Mouse (Mus musculus) embryonic facial prominence, embryonic 10.5 days (tissue): Measurements from ENCODE around the gene Itih1. TPM values are rescaled to one million over a fixed set of nuclear protein-coding genes. Genes with fewer than 3 reads are reported as not detected.
A peak's percentile ranks its signal among the peaks of the same experiment; 100 is the strongest.

ENCODE experiments used
- DNase-seq: peaks from one replicate; pipeline ENCODE4 v3.0.0-alpha.2; 2017; ENCODE audit warnings: low spot score
- H3K27ac ChIP-seq: fragments of 300-500 bp; sonication (generic); replicated peaks from 2 replicates; pipeline ENCODE4 v1.5.1; 2016; ENCODE audit warnings: mild to moderate bottlenecking
- H3K27me3 ChIP-seq: fragments of 300-500 bp; sonication (generic); replicated peaks from 2 replicates; pipeline ENCODE4 v1.6.1; 2016; ENCODE audit warnings: low read depth, mild to moderate bottlenecking; ENCODE audit not compliant: poor library complexity, severe bottlenecking
- H3K36me3 ChIP-seq: fragments of 300-500 bp; sonication (generic); replicated peaks from 2 replicates; pipeline ENCODE4 v1.6.1; 2016; ENCODE audit warnings: mild to moderate bottlenecking, moderate library complexity
- H3K4me1 ChIP-seq: fragments of 300-500 bp; sonication (generic); 2 replicates; pipeline ENCODE4 v1.6.1; 2016
- H3K4me3 ChIP-seq: fragments of 300-500 bp; sonication (generic); 2 replicates; pipeline ENCODE4 v1.5.1; 2016; ENCODE audit warnings: mild to moderate bottlenecking, moderate library complexity
- H3K9me3 ChIP-seq: fragments of 300-500 bp; sonication (generic); 2 replicates; pipeline ENCODE4 v1.6.1; 2016; ENCODE audit warnings: mild to moderate bottlenecking
- WGBS: fragments of 180-500 bp; shearing (Covaris S2); methylation state at CpG from one replicate; pipeline ENCODE4 v1.1.7; 2016; 5-methylcytosine and 5-hydroxymethylcytosine counted together
- polyA plus RNA-seq: library from polyadenylated mRNA; unstranded; fragments of >200 nt; fragmentation: Nextera tagmentation; extraction: Ambion mirVana; gene quantifications from 2 replicates; pipeline ENCODE4 v1.2.1, GENCODE M21; 2016

Gene Itih1
- not detected in 2 replicates for polyA plus RNA-seq

DNA sequence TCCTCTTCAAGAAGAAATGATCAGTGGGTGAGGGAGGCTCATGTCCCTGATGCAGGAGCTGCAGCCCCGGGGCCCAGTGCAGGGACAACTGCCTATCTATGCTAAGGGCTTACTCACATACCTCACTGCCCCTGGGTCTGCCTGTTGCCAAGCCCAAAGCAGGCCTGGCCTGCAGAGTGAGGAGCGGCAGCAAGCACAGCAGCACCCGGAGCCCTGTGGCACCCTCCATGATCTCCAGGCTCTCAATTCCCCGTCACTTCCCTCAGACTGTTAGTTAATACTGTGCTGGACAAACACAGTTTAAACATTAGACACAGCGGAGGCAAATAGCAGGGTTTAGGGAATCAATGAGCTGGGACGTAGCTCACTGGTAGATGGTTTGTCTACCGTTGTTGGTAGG is at the start of gene Itih1:
Gene Itih1, minus strand, starts transcription at position 252 of the 400 bp plus-strand sequence.
- no peaks in the 10 kb centered on the region for H3K27me3 ChIP-seq
- WGBS: 87% methylated on average over 7 of the region's 7 CpGs
- H3K4me3 ChIP-seq: no peak within 1 kb of the TSS
- H3K27ac ChIP-seq: no peak within 1 kb of the TSS
- no peaks in the 10 kb centered on the region for H3K4me1 ChIP-seq
- DNase-seq: no peak
- H3K36me3 ChIP-seq: no peaks in the 10 kb centered on the region
- no peaks in the 10 kb centered on the region for H3K9me3 ChIP-seq

DNA sequence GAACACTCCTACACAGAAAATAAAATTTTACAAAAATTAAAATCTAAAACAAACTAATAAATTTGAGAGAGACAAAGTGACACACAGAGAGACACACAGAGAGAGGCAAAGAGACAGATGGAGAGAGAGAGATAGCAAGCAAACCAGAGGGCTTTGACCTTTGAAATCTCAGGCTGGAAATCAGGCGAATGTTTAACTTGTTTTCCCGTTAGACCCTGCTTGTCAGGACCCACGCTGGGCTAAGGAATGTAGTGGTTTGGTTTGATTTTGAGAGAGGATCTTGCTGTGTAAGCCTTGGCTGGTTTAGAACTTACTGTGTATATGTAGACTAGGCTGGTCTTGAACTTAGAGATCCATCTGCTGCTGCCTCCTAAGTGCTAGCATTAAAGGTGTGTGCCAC is 33.1 kb upstream of the Itih1 start:
- Histone ChIP-seq H3K9me3 (no peaks in the 10 kb centered on the region), H3K4me3 (no peak overlapping the region), H3K27me3 (no peaks in the 10 kb centered on the region), H3K4me1 (no peaks in the 10 kb centered on the region), H3K27ac (no peak overlapping the region), H3K36me3 (peaks cover 57% of the 10 kb centered on the region)
- 86% methylated on average over 3 of the region's 3 CpGs for WGBS
- DNase-seq: no peak

DNA sequence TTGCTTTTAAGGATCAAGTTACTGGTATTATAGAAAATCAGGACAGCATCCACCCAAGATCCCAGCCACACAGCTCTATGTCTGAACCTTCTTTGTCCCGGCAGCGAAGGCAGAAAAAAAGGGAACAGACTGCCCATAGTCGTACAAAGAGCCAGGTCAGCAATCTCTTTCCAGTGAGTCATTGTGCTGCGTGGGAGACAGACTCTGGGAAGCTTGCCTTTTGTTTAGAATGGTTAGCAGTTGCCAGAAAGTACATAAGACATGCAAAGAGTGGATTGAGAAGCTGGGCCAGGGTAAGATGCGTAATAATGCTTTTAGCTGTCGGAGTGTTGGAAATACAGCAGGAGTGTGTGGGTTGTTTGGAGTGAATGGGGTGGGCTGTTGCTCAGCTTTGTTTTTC is 31.1 kb upstream of the Itih1 start:
- peaks cover 59% of the 10 kb centered on the region for H3K36me3 ChIP-seq
- H3K9me3 ChIP-seq: no peaks in the 10 kb centered on the region
- DNase-seq: no peak
- H3K4me1 ChIP-seq: no peaks in the 10 kb centered on the region
- no peaks in the 10 kb centered on the region for H3K27me3 ChIP-seq
- H3K27ac ChIP-seq: no peak overlapping the region; the same call in 1 of the 2 replicates
- H3K4me3 ChIP-seq: no peak overlapping the region
- WGBS: 72% methylated on average over 6 of the region's 6 CpGs

- Histone ChIP-seq H3K27me3 (no peaks in the 10 kb centered on the region), H3K36me3 (peaks cover 50% of the 10 kb centered on the region), H3K4me3 (no peak overlapping the region)
These were observed 17.3 kb upstream of the Itih1 start for GRCm38 (mm10) chr14:30960366-30960765.

GRCm38 (mm10) chr14:30959031-30959430 is 15.9 kb upstream of the Itih1 start:
- Histone ChIP-seq H3K4me3 (no peak overlapping the region), H3K27ac (no peak overlapping the region), H3K36me3 (peaks cover 49% of the 10 kb centered on the region), H3K27me3 (no peaks in the 10 kb centered on the region), H3K9me3 (no peaks in the 10 kb centered on the region), H3K4me1 (no peaks in the 10 kb centered on the region)
- DNase-seq: no peak
- 94% methylated on average over 4 of the region's 4 CpGs for WGBS

More at GRCm38 (mm10) chr14:30960366-30960765, 17.3 kb upstream of the Itih1 start:
- WGBS: 88% methylated on average over 1 of the region's 1 CpGs
- Histone ChIP-seq H3K4me1 (no peaks in the 10 kb centered on the region), H3K9me3 (no peaks in the 10 kb centered on the region), H3K27ac (no peak overlapping the region)
- no peak for DNase-seq

- no peaks in the 10 kb centered on the region for H3K9me3 ChIP-seq
- no peaks in the 10 kb centered on the region for H3K27me3 ChIP-seq
- H3K4me1 ChIP-seq: no peaks in the 10 kb centered on the region
- WGBS: 76% methylated on average over 2 of the region's 2 CpGs
- H3K36me3 ChIP-seq: peaks cover 51% of the 10 kb centered on the region
- no peak overlapping the region for H3K4me3 ChIP-seq
- DNase-seq: no peak
- no peak overlapping the region for H3K27ac ChIP-seq
These were observed 15.4 kb upstream of the Itih1 start for GRCm38 (mm10) chr14:30958517-30958916.

- no peaks in the 10 kb centered on the region for H3K9me3 ChIP-seq
- H3K27ac ChIP-seq: peak within 1 kb of the TSS; percentile 88
- H3K27me3 ChIP-seq: no peaks in the 10 kb centered on the region
- H3K4me1 ChIP-seq: peaks cover 13% of the 10 kb centered on the region
- DNase-seq: peak; percentile 98
- H3K4me3 ChIP-seq: peak within 1 kb of the TSS; percentile 83
- WGBS: under 1% methylated on average over 57 of the region's 57 CpGs
- H3K36me3 ChIP-seq: peaks cover 13% of the 10 kb centered on the region
These were observed 8.2 kb upstream of the Itih1 start, which contains the start of gene Nek4 for GRCm38 (mm10) chr14:30951154-30951825. Nek4 (plus strand) TSS chr14:30951377.

DNA sequence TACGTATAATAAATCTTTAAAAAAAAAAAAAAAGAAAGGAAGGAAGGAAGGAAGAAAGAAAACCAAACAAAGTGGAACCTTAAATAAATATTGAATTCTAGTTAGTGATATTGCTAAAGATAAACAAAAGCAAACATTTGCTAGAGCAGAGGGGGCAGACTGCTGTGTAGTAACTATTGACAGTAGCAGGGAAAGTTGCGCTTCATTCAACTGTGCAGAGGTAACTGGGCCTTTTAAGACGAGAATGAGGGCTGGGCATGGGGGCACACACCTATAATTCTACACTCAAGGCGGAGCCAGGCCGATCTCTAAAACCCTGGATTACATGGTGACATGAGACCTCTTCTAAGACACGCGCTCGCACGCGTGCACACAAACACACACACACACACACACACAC is 6.9 kb upstream of the Itih1 start:
- Histone ChIP-seq H3K36me3 (peaks cover 8% of the 10 kb centered on the region), H3K4me1 (peaks cover 13% of the 10 kb centered on the region), H3K27ac (no peak overlapping the region), H3K27me3 (no peaks in the 10 kb centered on the region), H3K4me3 (no peak overlapping the region), H3K9me3 (no peaks in the 10 kb centered on the region)
- WGBS: 96% methylated on average over 10 of the region's 10 CpGs
- no peak for DNase-seq

DNA sequence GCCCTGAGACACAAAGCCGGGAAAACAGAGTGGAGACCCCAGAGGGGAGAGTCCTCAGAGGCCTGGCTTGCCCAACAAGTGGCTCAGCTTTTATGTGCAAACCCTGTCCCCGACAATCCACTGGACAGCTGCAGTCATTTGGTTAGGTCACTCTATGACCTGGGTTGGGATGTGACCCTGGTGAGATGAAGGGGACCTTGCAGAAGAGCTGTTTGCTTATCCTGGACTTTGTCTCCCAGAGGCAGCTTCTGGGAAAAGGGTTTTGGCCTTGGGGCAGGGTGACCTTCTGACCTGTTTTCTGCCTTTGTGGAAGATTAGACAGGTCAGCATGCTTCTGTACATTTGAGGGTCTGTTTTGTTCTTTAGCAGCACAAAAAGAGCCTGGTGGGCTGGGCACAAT is 1.7 kb upstream of the Itih1 start:
- Histone ChIP-seq H3K27me3 (no peaks in the 10 kb centered on the region), H3K9me3 (no peaks in the 10 kb centered on the region), H3K4me1 (no peaks in the 10 kb centered on the region), H3K4me3 (no peak overlapping the region), H3K36me3 (no peaks in the 10 kb centered on the region), H3K27ac (no peak overlapping the region)
- DNase-seq: no peak
- WGBS: 72% methylated on average over 2 of the region's 2 CpGs

GRCm38 (mm10) chr14:30943860-30944674 is 978 bp upstream of the Itih1 start:
- DNase-seq: peak; percentile 65
- H3K4me3 ChIP-seq: no peak overlapping the region
- no peaks in the 10 kb centered on the region for H3K36me3 ChIP-seq
- WGBS: 69% methylated on average over 11 of the region's 11 CpGs
- H3K27ac ChIP-seq: no peak overlapping the region
- no peaks in the 10 kb centered on the region for H3K9me3 ChIP-seq
- H3K4me1 ChIP-seq: no peaks in the 10 kb centered on the region
- H3K27me3 ChIP-seq: no peaks in the 10 kb centered on the region

- H3K36me3 ChIP-seq: no peaks in the 10 kb centered on the region
- 88% methylated on average over 4 of the region's 4 CpGs for WGBS
- H3K4me1 ChIP-seq: no peaks in the 10 kb centered on the region
- H3K9me3 ChIP-seq: no peaks in the 10 kb centered on the region
- no peaks in the 10 kb centered on the region for H3K27me3 ChIP-seq
- no peak overlapping the region for H3K27ac ChIP-seq
- no peak for DNase-seq
- H3K4me3 ChIP-seq: no peak overlapping the region
These were observed 835 bp downstream of the Itih1 start for GRCm38 (mm10) chr14:30942254-30942653.

DNA sequence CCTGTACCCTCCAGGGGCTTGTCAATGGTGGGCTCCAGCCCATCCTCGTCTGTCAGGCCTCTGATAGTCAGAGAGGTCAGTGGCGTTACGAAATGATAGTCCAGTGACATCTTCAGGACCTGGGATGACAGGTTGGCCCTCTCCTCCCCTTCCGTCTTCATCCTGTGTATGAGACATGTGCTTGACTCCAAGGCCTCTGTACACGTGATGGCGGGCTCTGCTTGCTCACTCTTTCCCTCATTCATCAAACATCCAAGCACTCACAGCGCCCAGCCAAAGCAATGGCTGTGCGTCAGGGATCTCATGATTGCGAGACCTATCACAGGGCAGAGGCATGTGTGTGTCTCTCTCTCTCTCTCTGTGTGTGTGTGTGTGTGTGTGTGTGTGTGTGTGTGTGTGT is 9.7 kb downstream of the Itih1 start:
- 90% methylated on average over 9 of the region's 9 CpGs for WGBS
- Histone ChIP-seq H3K27ac (no peak overlapping the region), H3K4me3 (no peak overlapping the region), H3K27me3 (no peaks in the 10 kb centered on the region), H3K36me3 (no peaks in the 10 kb centered on the region), H3K4me1 (no peaks in the 10 kb centered on the region), H3K9me3 (no peaks in the 10 kb centered on the region)
- DNase-seq: no peak

DNA sequence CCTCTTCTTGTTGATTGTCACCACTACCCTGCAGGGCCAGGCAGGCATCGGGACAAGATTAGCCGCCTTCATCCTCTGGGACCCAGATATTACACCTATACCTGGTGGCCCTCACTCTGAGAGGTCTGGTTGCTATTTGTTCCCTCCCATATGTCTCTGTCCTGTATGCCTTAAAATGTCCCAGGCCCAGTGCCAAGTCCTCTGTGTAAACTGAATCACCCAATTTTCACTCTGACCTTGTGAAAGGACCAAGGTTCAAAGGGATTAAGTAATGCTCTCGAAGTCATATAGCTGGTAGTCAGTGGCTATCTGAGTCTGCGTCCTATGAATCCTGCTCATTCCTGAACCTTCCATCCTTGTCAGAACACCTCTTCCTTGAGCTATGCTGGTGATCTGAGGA is 12.7 kb downstream of the Itih1 start:
- Histone ChIP-seq H3K36me3 (no peaks in the 10 kb centered on the region), H3K4me1 (no peaks in the 10 kb centered on the region), H3K27ac (no peak overlapping the region), H3K9me3 (no peaks in the 10 kb centered on the region), H3K4me3 (no peak overlapping the region), H3K27me3 (no peaks in the 10 kb centered on the region)
- 91% methylated on average over 4 of the region's 4 CpGs for WGBS
- no peak for DNase-seq
